Mouse (Mus musculus) heart, postnatal 0 days (tissue): Measurements from ENCODE around the gene Eya3. TPM values are rescaled to one million over a fixed set of nuclear protein-coding genes. Genes with fewer than 3 reads are reported as not detected.

ENCODE experiments used
- ATAC-seq: fragments of 200-750 bp; cut with Nextera tagmentation; 2 replicates; pipeline ENCODE4 v1.8.0; 2017; ENCODE audit warnings: low read depth, moderate number of reproducible peaks, moderate library complexity; ENCODE audit not compliant: insufficient read depth
- DNase-seq: peaks from one replicate; pipeline ENCODE4 v3.0.0-alpha.2; 2016; ENCODE audit warnings: low spot score
- H3K27ac ChIP-seq: fragments of 300-500 bp; sonication (generic); 2 replicates; pipeline ENCODE4 v1.5.1; 2014; ENCODE audit warnings: low read depth, mild to moderate bottlenecking
- H3K27me3 ChIP-seq: fragments of 300-500 bp; sonication (generic); 2 replicates; pipeline ENCODE4 v1.6.1; 2014; ENCODE audit warnings: low read length, mixed read lengths; ENCODE audit not compliant: control insufficient read depth, insufficient read depth
- H3K36me3 ChIP-seq: fragments of 300-500 bp; sonication (generic); replicated peaks from 2 replicates; pipeline ENCODE4 v1.6.1; 2014; ENCODE audit warnings: low read length, mixed read lengths; ENCODE audit not compliant: control insufficient read depth, insufficient read depth
- H3K4me1 ChIP-seq: fragments of 300-500 bp; sonication (generic); 2 replicates; pipeline ENCODE4 v1.6.1; 2014; ENCODE audit warnings: antibody characterized with exemption; ENCODE audit not compliant: control insufficient read depth, insufficient read depth
- H3K4me2 ChIP-seq: fragments of 300-500 bp; sonication (generic); 2 replicates; pipeline ENCODE4 v1.6.1; 2014; ENCODE audit warnings: low read depth, mild to moderate bottlenecking, low read length, moderate library complexity
- H3K4me3 ChIP-seq: fragments of 300-500 bp; sonication (generic); 2 replicates; pipeline ENCODE4 v1.5.1; 2014; ENCODE audit warnings: low read depth, low read length
- H3K9ac ChIP-seq: fragments of 300-500 bp; sonication (generic); replicated peaks from 2 replicates; pipeline ENCODE4 v1.6.1; 2014; ENCODE audit warnings: low read depth, low read length, mixed read lengths
- H3K9me3 ChIP-seq: fragments of 300-500 bp; sonication (generic); replicated peaks from 2 replicates; pipeline ENCODE4 v1.6.1; 2016; ENCODE audit warnings: low read length; ENCODE audit not compliant: control insufficient read depth
- CTCF ChIP-seq: IDR thresholded peaks from 2 replicates; pipeline ENCODE4 v1.5.1; 2016; ENCODE audit warnings: antibody characterized with exemption, control low read depth, low read depth
- EP300 ChIP-seq: IDR thresholded peaks from 2 replicates; pipeline ENCODE4 v1.6.1; 2016; ENCODE audit warnings: antibody characterized with exemption, low read depth
- WGBS: fragments of 180-500 bp; shearing (Covaris S2); extraction: QIAGEN DNeasy Blood & Tissue Kit; methylation state at CpG from one replicate; pipeline ENCODE4 v1.1.7; 2014; 5-methylcytosine and 5-hydroxymethylcytosine counted together
- polyA plus RNA-seq: library from polyadenylated mRNA; unstranded; fragments of >200 nt; fragmentation: Nextera tagmentation; extraction: Ambion mirVana; gene quantifications from 2 replicates; pipeline ENCODE4 v1.2.1, GENCODE M21; 2015
- total RNA-seq: library from RNA; depleted of rRNA; stranded (reverse); fragments of >200 nt; gene quantifications from 2 replicates; pipeline ENCODE4 v1.2.3, GENCODE M21; 2014; ENCODE audit warnings: low replicate concordance

Gene Eya3
- total and polyA plus RNA-seq, 2 experiments from 2014 or later = 14.0 to 54.6 TPM

DNA sequence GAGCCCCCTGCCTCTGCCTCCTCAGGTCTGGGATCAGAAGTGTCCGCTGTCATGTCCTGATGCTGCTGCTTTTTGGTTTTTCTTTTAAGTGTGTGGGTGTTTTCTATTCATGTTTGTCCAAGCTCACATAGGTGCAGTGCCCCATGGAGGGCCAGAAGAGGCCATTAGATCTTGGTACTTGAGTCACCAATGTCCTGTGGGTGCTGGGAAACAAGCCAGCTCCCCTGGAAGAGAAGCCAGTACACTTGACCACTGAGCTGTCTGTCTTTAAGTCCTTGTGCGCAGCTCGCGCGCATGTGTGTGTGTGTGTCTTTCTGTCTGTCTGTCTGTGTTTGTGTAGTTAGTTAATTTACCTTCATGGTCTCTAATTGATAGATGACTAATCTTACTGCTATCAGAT is 63.3 kb downstream of the Eya3 start:
- no peaks in the 10 kb centered on the region for H3K27me3 ChIP-seq
- TF ChIP-seq CTCF (no peak), EP300 (no peak)
- H3K9me3 ChIP-seq = no peaks in the 10 kb centered on the region
- H3K4me3 ChIP-seq = no peak overlapping the region
- no peak overlapping the region for H3K9ac ChIP-seq
- no peaks in the 10 kb centered on the region for H3K4me1 ChIP-seq
- ATAC-seq (no peak), DNase-seq (no peak)
- H3K27ac ChIP-seq = no peak overlapping the region
- H3K36me3 ChIP-seq = peaks cover 93% of the 10 kb centered on the region
- 94% methylated on average over 5 of the region's 5 CpGs for WGBS
- no peak overlapping the region for H3K4me2 ChIP-seq

DNA sequence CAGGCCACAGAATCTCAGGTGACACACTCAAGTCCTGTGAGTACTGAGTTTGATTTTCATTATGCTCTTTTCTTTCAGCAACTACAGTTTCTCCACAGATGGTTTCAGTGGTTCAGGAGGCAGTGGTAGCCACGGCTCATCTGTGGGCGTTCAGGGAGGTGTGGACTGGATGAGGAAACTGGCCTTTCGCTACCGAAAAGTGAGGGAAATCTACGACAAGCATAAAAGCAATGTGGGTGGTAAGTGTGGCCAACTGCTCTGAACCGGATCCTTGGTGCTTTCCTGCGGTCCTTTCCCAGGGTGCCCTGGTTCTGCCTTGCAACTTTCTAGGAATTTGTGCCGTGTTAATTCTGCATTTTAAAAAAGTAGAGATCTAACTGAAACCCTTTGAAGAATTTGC is 68.1 kb downstream of the Eya3 start:
- H3K4me3 ChIP-seq = no peak overlapping the region
- ATAC-seq (no peak), DNase-seq (no peak)
- peaks cover 92% of the 10 kb centered on the region for H3K36me3 ChIP-seq
- no peak for TF ChIP-seq CTCF
- no peak for TF ChIP-seq EP300
- no peak overlapping the region for H3K9ac ChIP-seq
- no peak overlapping the region for H3K4me2 ChIP-seq
- H3K4me1 ChIP-seq = no peaks in the 10 kb centered on the region
- H3K27ac ChIP-seq = no peak overlapping the region
- H3K9me3 ChIP-seq = no peaks in the 10 kb centered on the region
- H3K27me3 ChIP-seq = no peaks in the 10 kb centered on the region
- 92% methylated on average over 8 of the region's 8 CpGs for WGBS

GRCm38 (mm10) chr4:132713181-132713580 is 74.4 kb downstream of the Eya3 start:
- no peak for ATAC-seq
- no peak overlapping the region for H3K4me3 ChIP-seq
- no peak overlapping the region for H3K9ac ChIP-seq
- no peak for TF ChIP-seq EP300
- TF ChIP-seq CTCF = no peak
- H3K36me3 ChIP-seq = peaks cover 68% of the 10 kb centered on the region
- H3K27me3 ChIP-seq = no peaks in the 10 kb centered on the region
- H3K27ac ChIP-seq = no peak overlapping the region
- no peak for DNase-seq
- 95% methylated on average over 7 of the region's 7 CpGs for WGBS
- no peaks in the 10 kb centered on the region for H3K9me3 ChIP-seq
- H3K4me2 ChIP-seq = no peak overlapping the region
- H3K4me1 ChIP-seq = no peaks in the 10 kb centered on the region

DNA sequence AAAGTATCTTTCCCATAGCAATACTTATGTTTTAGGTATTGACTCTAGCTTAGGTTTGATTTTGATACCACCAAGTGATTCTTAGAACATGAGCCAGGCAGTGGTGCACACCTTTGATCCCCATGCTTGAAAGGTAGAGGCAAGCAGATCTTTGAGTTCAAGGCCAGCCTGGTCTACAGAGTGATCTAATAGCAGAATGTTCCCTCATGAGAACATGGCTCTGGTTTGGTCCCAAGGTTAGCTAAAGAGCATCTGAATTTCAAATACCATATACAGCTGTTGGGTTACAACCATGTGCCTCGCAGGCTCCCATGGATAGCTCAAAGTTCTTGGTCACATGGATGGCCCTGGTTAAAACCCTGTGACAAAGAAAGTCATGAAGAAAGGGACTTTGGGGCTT is 79.5 kb downstream of the Eya3 start:
- WGBS = 87% methylated on average over 1 of the region's 1 CpGs
- no peak overlapping the region for H3K27ac ChIP-seq
- no peak overlapping the region for H3K4me2 ChIP-seq
- no peak overlapping the region for H3K4me3 ChIP-seq
- ATAC-seq (no peak), DNase-seq (no peak)
- H3K9ac ChIP-seq = no peak overlapping the region
- peaks cover 68% of the 10 kb centered on the region for H3K36me3 ChIP-seq
- TF ChIP-seq EP300 (no peak), CTCF (no peak)
- no peaks in the 10 kb centered on the region for H3K9me3 ChIP-seq
- no peaks in the 10 kb centered on the region for H3K4me1 ChIP-seq
- H3K27me3 ChIP-seq = no peaks in the 10 kb centered on the region

DNA sequence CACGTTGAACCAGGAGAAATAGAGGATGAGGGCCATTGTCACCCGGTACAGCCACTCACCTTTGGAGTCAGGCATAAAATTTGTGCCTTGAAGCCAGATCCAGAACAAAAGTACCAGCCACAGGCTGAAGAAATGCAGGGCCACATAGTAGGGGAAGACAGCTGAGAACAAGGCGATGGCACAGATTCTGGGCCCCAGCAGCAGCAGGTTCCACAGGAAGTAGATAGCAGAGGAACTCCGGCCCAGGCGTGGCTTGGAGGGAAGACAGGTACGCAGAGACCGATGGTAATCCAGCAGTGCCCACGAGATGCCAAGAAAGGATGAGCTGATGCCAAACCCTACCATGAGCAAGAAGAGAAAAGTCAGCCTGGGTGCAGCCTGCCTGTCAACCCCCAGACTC is 89.4 kb downstream of the Eya3 start:
- Histone ChIP-seq H3K4me3 (no peak overlapping the region), H3K9ac (no peak overlapping the region), H3K9me3 (no peaks in the 10 kb centered on the region), H3K36me3 (peaks cover 9% of the 10 kb centered on the region; the same call in 1 of the 2 replicates), H3K4me2 (no peak overlapping the region), H3K4me1 (no peaks in the 10 kb centered on the region), H3K27ac (no peak overlapping the region), H3K27me3 (no peaks in the 10 kb centered on the region)
- TF ChIP-seq CTCF (no peak), EP300 (no peak)
- WGBS = 78% methylated on average over 8 of the region's 8 CpGs
- ATAC-seq (no peak), DNase-seq (no peak)

GRCm38 (mm10) chr4:132731616-132732015 is 92.8 kb downstream of the Eya3 start:
- Histone ChIP-seq H3K9ac (peak overlapping the region; percentile 50), H3K27ac (no peak overlapping the region), H3K9me3 (no peaks in the 10 kb centered on the region), H3K4me3 (peak overlapping the region; percentile 59), H3K36me3 (0 out of 2 replicates have a peak, but pooled peaks cover 9% of the 10 kb centered on the region), H3K4me2 (peak overlapping the region; percentile 85), H3K4me1 (no peaks in the 10 kb centered on the region), H3K27me3 (no peaks in the 10 kb centered on the region)
- DNase-seq (no peak), ATAC-seq (no peak)
- WGBS = 43% methylated on average over 12 of the region's 12 CpGs
- TF ChIP-seq CTCF = no peak
